Mouse (Mus musculus) ES-Bruce4 (cell line): ENCODE measurements around the gene Fer.

Experiments
- CTCF ChIP-seq: IDR thresholded peaks from one replicate; pipeline ENCODE4 v1.8.1; 2011; ENCODE audit warnings: low read depth, low read length
- EP300 ChIP-seq: IDR thresholded peaks from 2 replicates; pipeline ENCODE4 v1.6.1; 2011; ENCODE audit warnings: low read depth, low read length; ENCODE audit not compliant: insufficient read depth
- POLR2A ChIP-seq: IDR thresholded peaks from one replicate; pipeline ENCODE4 v1.8.1; 2011; ENCODE audit warnings: low read length; ENCODE audit not compliant: insufficient read depth

DNA sequence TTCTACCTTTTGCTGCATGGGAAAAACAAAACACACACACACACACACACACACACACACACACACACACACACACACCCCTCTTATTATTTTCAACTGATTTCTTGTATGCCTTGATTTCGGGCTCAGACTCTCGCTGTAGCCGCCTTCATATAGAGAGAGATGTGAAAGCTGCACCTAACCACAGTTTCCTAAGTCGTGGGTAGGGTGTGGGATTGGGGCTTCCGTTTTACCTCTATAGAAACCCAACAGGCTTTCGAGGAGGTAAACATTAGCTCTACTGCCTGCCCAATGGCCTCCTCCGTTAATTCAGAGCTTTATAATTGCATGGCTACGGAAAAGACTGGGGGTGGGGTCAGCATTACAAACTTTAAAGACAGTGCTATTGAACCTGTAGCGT, 12.8 kb upstream of the Fer start:
- TF ChIP-seq CTCF (no peak), EP300 (no peak), POLR2A (no peak)
